Mouse (Mus musculus) spleen, adult 2 months (tissue): ENCODE measurements around the gene Nsl1. TPM values are rescaled to one million over a fixed set of nuclear protein-coding genes. Genes with fewer than 3 reads are reported as not detected.

Source experiments
- DNase-seq, 2 experiments: peaks; one replicate each; pipeline versions ENCODE4 v3.0.0 to v3.0.0-alpha.2; 2012 to 2021; ENCODE audit warnings: low spot score in 2 of 2, low read depth in 1 of 2
- H3K27ac ChIP-seq: fragments of 200-500 bp; 2 replicates; pipeline ENCODE4 v1.5.1; 2012; ENCODE audit warnings: low read length, inconsistent platforms; ENCODE audit not compliant: insufficient read depth
- H3K27me3 ChIP-seq: fragments of 200-500 bp; 2 replicates; pipeline ENCODE4 v1.6.1; 2012; ENCODE audit warnings: mild to moderate bottlenecking, moderate library complexity, low read length, inconsistent platforms; ENCODE audit not compliant: control insufficient read depth, insufficient read depth
- H3K36me3 ChIP-seq: fragments of 200-500 bp; 2 replicates; pipeline ENCODE4 v1.6.1; 2012; ENCODE audit warnings: mild to moderate bottlenecking, low read length, inconsistent platforms; ENCODE audit not compliant: control insufficient read depth, insufficient read depth
- H3K4me1 ChIP-seq: fragments of 200-500 bp; 2 replicates; pipeline ENCODE4 v1.6.1; 2011; ENCODE audit warnings: inconsistent platforms; ENCODE audit not compliant: control insufficient read depth, insufficient read depth, insufficient read length
- H3K4me3 ChIP-seq: fragments of 200-500 bp; 2 replicates; pipeline ENCODE4 v1.5.1; 2011; ENCODE audit warnings: mild to moderate bottlenecking, inconsistent platforms; ENCODE audit not compliant: insufficient read depth, insufficient read length; ENCODE audit errors: extremely low read depth
- CTCF ChIP-seq: fragments of 200-500 bp; IDR thresholded peaks from 2 replicates; pipeline ENCODE4 v1.5.1; 2011; ENCODE audit warnings: mild to moderate bottlenecking, inconsistent platforms; ENCODE audit not compliant: insufficient read depth, insufficient read length, insufficient replicate concordance; ENCODE audit errors: extremely low read depth
- POLR2A ChIP-seq: fragments of 200-500 bp; IDR thresholded peaks from 2 replicates; pipeline ENCODE4 v1.6.1; 2011; ENCODE audit warnings: low read depth, low read length, inconsistent platforms
- WGBS: fragments of 180-500 bp; shearing (Covaris S2); methylation state at CpG from one replicate; pipeline ENCODE4 v1.1.7; 2018; 5-methylcytosine and 5-hydroxymethylcytosine counted together
- polyA plus RNA-seq: library from polyadenylated mRNA; depleted of rRNA; stranded (reverse); fragments of >200 nt; gene quantifications from 2 replicates; pipeline ENCODE4 v1.2.3, GENCODE M21; 2012; rRNA removed

The Nsl1 gene
- polyA plus RNA-seq, 1 experiment, result 1.4 TPM

GRCm38 (mm10) chr1:191132240-191132639 lies 69.4 kb downstream of the Nsl1 start:
- WGBS, result 79% methylated on average over 5 of the region's 5 CpGs
- no peaks in the 10 kb centered on the region for H3K27me3 ChIP-seq
- H3K36me3 ChIP-seq, result no peaks in the 10 kb centered on the region
- no peak overlapping the region for H3K27ac ChIP-seq
- peaks cover 3% of the 10 kb centered on the region; the same call in 1 of the 2 replicates for H3K4me1 ChIP-seq
- no peak for DNase-seq
- no peak overlapping the region for H3K4me3 ChIP-seq
- TF ChIP-seq POLR2A (no peak), CTCF (no peak)

- Histone ChIP-seq H3K36me3 (no peaks in the 10 kb centered on the region), H3K27ac (no peak overlapping the region), H3K4me1 (peaks cover 3% of the 10 kb centered on the region; the same call in 1 of the 2 replicates), H3K4me3 (no peak overlapping the region), H3K27me3 (no peaks in the 10 kb centered on the region)
- TF ChIP-seq POLR2A, result no peak
- TF ChIP-seq CTCF, result no peak
- 10% methylated on average over 5 of the region's 5 CpGs for WGBS
- no peak for DNase-seq
Observed at GRCm38 (mm10) chr1:191132934-191133333, 70.1 kb downstream of the Nsl1 start.

GRCm38 (mm10) chr1:191135406-191135805 lies 72.6 kb downstream of the Nsl1 start:
- DNase-seq, result no peak
- H3K4me3 ChIP-seq, result no peak overlapping the region
- H3K27ac ChIP-seq, result no peak overlapping the region
- no peaks in the 10 kb centered on the region for H3K36me3 ChIP-seq
- H3K27me3 ChIP-seq, result no peaks in the 10 kb centered on the region
- TF ChIP-seq POLR2A (no peak), CTCF (no peak)
- H3K4me1 ChIP-seq, result peaks cover 3% of the 10 kb centered on the region; the same call in 1 of the 2 replicates
- WGBS, result 77% methylated on average over 4 of the region's 4 CpGs

Other genes with a start within 250 kb of the Nsl1 start
- gene Rps6kc1, start 151.2 kb upstream of the Nsl1 start, polyA plus RNA-seq, result 3.8 and 6.4 TPM in 2 replicates
- gene Angel2, start 137.9 kb upstream of the Nsl1 start, polyA plus RNA-seq, result 20.2 and 20.5 TPM in 2 replicates
- 0.56 and 1.2 TPM in 2 replicates for gene Vash2, start 83.7 kb upstream of the Nsl1 start, polyA plus RNA-seq
- gene Flvcr1, start 36.9 kb upstream of the Nsl1 start, polyA plus RNA-seq, result 15.6 and 26.4 TPM in 2 replicates
- not detected in 2 replicates for gene Spata45, start 26.4 kb upstream of the Nsl1 start, polyA plus RNA-seq
- 2.2 and 2.6 TPM in 2 replicates for gene Tatdn3, start 80 bp upstream of the Nsl1 start, polyA plus RNA-seq
- gene Batf3, start 34.8 kb downstream of the Nsl1 start, polyA plus RNA-seq, result 22.7 and 30.7 TPM in 2 replicates
- gene Fam71a, start 101.8 kb downstream of the Nsl1 start, polyA plus RNA-seq, result not detected in 2 replicates
- 1.6 and 2.3 TPM in 2 replicates for gene Atf3, start 155.0 kb downstream of the Nsl1 start, polyA plus RNA-seq